Mouse (Mus musculus): Measurements from ENCODE around the gene Pnma5.
A peak's percentile ranks its signal among the peaks of the same experiment; 100 is the strongest.
"Not testable (repeated sequence)": the region's sequence is repeated elsewhere in the genome, so short reads cannot be mapped to it uniquely, and the experiment has no call there.

The Pnma5 gene

GRCm38 (mm10) chrX:73037003-73037402 is at the start of gene Pnma5:
Pnma5 (minus strand) TSS chrX:73037103.
- DNase-seq (ENCODE audit: low read depth) = no peak

- not testable (repeated sequence) for DNase-seq (ENCODE audit: low read depth)
Observed at GRCm38 (mm10) chrX:73082267-73083055, 45.6 kb upstream of the Pnma5 start, which contains the start of gene Xlr4a. Xlr4a (minus strand) TSS chrX:73082478.

DNA sequence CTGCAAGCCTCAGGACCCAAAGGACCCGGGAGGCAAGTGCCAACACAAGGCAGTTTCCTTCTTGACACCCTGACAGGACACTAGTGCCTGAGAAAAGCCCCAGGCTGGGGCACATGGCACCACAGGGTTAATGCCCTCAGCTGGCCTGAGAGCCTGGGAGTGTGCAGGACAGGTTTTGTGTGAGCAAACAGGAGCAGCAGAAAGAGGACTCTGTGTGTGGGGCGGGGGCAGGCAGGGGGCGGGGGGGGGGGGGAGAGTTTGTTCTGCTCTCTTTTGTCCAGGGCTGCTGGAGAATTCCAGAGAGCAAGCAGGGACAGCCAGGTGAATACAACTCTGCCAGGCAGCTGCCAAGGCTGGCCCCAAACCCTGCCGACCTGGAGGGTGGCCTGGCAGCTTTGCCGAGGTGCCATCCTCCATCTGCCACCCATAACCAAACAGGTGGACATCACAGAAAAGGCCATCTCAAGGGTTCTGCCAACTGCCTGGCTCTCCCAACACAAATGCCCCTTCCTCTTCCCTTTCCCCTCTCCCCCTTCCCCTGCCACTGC is 29.9 kb upstream of the Pnma5 start:
- DNase-seq (ENCODE audit: low read depth) = not testable (repeated sequence)

DNA sequence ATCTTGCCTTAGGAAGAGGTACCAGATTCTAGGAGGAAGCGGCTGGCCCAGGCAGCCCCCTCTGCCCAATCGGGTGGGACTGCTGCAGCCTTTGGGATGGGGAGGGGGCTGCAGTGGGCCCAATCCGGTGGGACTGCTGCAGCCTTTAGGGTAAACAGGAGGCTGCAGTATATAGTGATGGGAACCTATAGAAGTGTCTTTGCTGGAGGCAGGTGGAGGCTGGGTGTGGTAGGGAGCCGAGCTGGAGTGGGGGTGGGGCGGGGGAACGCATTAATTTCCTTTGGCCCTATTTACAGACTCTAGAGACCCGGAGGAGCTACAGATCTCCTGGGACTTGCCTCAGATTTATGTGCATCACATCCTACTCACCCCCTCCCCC is 27.5 kb upstream of the Pnma5 start, which contains the start of gene Pnma3:
Gene Pnma3 (plus strand): TSS at position 373 of the 379 bp plus-strand sequence.
- DNase-seq (ENCODE audit: low read depth) = no peak

DNA sequence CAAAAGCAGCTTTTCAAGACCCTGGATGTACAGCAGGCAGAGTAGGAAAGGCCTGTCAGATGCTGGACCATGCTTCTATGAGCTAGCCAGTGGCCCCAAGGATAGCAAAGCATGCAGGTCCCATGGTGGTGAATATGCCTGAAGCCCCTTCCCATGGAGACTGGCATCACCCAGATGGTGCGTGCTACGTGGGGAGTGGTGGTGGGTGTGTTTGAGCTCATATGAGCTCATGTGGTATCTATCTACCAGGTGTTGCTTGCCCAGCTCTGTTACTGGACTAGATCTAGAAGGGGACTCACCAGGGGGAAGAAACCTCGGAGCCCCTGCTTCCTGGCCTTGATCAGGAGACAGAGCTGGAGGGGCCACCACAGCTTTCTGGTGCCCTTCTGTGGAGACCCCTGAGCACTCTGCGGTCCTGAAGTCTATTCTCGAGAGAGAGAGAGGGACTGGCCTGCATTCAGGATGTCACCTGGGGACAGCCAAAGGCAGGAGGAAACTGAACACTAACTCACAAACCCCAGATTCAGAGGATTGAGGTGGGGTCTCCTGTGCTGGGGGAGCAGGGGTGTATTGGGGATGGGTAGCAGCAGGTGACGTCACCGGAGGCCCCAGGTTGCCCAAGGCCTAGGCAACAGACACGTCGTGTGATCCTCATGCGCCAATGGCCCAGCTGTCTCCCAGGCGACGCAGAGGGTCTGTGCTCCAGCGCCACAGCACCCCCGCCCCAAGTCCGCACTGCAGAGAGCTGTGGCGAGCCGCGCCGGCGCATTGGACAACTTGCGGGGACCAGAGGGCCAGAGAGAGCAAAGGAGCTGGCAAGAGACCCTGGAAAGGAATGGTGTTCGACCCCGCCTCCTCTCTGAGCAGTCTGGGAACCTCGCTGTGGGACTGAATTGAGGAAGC is 26.9 kb upstream of the Pnma5 start:
- DNase-seq (ENCODE audit: low read depth) = no peak

DNA sequence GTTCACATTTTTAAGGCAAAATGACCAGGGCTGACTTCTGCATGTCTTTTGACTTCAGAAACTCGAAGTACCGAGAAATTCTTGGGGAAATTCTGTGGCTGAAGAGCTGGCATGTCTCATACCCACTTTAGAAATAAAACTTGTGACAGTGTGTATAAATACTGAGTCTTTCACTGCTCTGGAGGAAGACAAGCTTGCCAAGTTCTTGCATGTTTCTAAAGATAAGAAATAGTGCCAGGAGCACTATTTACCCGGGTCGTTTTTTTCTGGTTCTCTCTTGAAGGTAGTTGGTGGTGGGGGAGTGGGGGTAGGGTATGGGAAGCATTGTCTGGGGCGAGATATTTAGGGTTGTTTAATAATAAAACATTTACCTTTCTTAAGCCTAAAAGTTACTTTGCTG is 25.4 kb upstream of the Pnma5 start:
- no peak for DNase-seq (ENCODE audit: low read depth)

DNA sequence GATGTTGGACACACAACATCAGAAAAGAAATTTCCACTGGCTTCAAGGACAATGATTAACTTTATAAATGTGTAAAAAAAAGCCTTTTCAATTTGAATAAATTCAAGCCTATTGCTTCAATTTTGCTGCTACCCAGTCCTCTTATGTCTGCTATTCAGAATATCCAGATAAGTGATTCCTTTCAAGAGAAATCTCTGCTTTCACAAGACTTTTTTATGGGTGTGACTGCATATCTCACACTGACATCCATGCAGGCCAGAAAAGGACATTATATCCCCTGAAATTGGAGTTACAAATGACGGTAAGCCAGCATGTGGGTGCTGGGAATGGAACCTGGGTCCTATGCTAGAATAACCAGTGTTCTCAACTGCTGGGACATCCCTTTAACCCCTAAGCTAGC is 24.6 kb upstream of the Pnma5 start:
- no peak for DNase-seq (ENCODE audit: low read depth)

DNA sequence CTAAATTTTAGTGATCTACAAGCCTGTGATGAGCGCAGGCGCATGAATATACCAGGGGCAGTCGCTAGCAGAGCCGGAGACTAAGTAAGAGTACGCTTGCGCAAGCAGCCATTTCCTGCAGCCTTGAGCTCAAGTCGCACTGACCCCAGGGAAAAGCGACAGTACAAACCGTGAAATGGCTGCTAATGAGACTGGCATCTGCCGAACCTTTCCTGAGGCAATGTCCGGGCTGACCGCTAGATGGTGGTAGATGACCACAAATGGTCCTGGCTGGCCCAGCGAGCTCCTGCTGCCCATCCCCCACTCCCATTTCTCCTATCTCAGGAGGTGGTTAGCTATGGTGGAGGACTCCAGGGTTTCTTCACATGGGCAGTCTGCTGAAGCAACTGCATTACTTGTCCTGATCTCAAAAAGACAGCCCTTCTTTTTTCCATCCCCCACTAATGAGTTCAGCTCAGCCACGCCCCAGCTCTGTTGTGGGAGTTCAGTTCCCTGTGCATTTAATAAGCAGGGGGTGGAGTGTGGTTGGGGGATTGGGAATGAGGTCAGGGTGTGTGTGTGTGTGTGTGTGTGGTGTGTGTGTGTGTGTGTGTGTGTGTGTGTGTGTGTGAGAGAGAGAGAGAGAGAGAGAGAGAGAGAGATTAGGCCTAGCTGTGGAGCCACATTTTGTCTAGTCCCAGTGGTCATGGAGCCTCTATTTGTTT is 17.1 kb upstream of the Pnma5 start:
- DNase-seq (ENCODE audit: low read depth) = peak; percentile 90

- no peak for DNase-seq (ENCODE audit: low read depth)
Observed at GRCm38 (mm10) chrX:73039666-73040065, 2.8 kb upstream of the Pnma5 start.

DNA sequence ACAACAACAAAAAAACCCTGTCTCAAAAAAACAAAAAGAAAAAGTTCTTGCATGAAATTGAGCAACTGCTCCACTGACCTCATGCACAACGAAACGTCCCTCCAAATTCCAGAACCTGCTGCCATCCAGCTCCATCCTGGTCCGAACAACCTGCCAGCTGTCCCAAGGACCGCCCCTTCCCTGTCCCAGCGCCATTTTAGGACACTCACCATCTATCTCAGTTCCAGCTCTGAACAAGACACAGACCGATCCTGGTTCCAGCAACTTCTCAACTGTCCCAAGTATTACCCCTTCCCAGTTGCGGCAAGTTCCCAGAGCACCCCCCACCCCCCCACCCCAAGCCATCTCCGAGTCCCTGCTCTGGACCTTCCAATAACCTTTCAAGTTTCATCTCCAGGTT is 1.9 kb upstream of the Pnma5 start:
- DNase-seq (ENCODE audit: low read depth) = no peak

- no peak for DNase-seq (ENCODE audit: low read depth)
Observed at GRCm38 (mm10) chrX:73012846-73013245, 24.1 kb downstream of the Pnma5 start.

DNA sequence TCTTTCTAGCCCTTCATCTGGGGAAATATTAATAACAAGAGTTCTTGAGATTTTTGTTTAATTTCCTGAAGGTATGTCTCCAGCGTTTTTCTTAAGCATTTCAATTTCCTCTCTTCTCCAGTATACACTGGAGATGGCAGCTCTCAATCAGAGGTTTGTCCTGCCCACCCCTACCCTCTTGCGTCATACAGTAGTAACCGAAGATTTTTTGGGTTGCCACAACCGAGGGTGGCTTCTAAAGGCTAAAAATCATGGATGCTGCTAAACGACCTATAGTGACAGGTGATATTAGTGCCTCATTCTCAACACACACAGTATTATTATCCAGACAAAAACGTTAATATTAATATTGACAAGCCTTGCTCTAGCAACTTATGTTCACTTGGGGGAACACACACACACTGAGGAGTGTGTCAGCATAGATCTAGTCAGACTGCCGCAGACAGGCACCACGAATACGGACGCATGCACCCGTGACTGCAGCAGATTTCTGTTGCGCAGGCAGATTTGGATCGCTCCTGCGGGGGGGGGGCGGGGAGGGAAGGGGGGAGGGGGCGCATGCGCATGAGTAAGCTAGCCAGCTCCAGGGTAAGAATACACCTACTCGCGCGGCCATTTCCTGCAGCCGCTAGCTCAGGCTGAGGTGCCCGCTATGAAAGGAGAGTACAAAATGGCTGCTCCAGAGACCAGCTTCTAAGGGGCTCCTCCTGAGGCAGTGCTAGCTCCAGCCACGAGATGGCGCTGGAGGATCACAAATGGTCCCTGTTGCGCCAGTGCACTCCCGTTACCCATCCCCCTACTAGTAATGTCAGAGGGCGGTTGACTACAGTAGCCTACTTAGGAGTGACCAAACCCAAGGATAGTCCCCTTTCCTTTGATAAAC is 29.1 kb downstream of the Pnma5 start:
- DNase-seq (ENCODE audit: low read depth) = peak; percentile 94

GRCm38 (mm10) chrX:73005678-73006077 is 31.2 kb downstream of the Pnma5 start:
- no peak for DNase-seq (ENCODE audit: low read depth)

DNA sequence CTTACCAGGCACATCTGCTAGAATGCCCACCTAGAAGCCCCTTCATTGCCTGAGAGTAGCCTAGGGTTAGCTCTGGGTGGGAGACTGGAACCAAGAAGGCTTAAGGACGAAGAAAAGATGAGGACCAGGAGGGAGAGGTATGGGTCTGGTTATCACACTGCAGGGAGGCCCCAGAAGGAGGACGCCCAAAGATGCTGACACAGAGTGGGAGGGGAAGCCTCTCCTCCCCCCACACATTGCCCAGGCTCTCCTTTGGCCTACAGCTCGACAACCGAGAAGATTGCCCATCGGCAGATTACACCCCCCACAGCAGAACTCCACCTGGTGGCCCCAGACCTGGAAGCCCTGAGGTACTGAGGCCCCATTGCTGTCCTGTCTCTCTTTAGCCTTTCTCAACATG is 33.8 kb downstream of the Pnma5 start:
- no peak for DNase-seq (ENCODE audit: low read depth)

DNA sequence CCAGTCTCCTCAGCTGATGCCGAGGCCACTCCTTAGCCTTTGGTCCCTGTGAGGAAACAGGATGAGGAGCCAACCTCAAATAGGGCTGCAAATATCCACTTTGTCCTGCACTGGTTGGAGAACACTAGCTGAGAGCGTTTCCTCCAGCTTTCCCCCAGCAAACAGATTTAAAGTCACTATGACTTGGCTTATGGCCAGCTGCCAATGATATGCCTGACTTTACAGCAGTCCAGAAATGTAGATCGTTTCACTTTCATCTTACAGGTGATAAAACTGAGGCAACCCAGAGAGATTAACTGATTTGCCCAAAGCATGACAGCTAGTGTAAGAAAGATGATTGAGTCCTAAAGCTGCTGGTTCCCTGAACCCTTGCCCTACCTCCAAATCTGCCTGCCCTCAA is 41.4 kb downstream of the Pnma5 start:
- DNase-seq (ENCODE audit: low read depth) = no peak

GRCm38 (mm10) chrX:72992291-72992919 is 44.5 kb downstream of the Pnma5 start:
- DNase-seq (ENCODE audit: low read depth) = peak; percentile 15

DNA sequence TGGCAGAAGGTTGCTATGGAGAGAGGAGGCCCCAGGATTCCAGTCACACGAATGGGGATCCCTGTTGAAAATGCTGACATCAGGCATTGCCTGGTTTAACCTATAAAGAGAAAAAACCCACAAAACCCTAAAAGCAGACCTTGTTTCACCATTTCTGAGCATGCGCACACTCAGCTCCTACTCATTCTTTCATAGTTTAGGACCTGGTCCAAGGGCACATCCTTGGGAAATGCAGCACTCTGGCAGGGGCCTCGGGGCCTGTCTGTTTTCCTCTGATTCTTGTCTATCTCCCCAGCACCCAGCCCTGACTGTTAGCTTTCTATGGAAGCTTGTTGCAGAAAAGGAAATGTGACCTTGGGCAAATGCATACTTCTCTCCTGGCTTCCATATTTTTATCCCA is 46.3 kb downstream of the Pnma5 start:
- DNase-seq (ENCODE audit: low read depth) = peak; percentile 29

- DNase-seq (ENCODE audit: low read depth) = no peak
Observed at GRCm38 (mm10) chrX:72988431-72988830, 48.5 kb downstream of the Pnma5 start.

DNA sequence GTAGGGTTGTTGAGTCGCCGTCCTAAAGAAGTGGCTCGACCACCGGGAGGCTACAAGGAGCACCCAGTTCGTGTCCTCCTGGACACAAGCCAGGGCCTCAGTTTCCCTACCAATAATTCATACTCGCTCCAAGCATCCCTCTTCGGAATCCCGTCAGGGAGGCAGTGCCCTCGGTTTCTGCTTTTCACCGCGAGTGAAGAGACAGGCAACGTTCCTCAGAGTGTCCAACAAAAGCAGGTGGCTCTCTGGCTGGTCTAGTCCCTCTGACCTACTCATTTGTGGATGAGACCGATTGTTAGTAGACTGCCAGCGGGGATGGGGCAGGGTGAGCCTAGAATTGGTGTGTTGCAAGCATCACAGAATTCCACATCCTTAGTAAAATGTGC is 49.4 kb downstream of the Pnma5 start:
- no peak for DNase-seq (ENCODE audit: low read depth)

GRCm38 (mm10) chrX:72986841-72987519 is 49.9 kb downstream of the Pnma5 start, which contains the start of gene Zfp185:
Zfp185 (plus strand) TSS chrX:72987339.
- peak; percentile 8 for DNase-seq (ENCODE audit: low read depth)

All from NIH3T3 (cell line).